Mouse (Mus musculus) neural tube, embryonic 12.5 days (tissue): ENCODE data around the gene Babam2. TPM values are rescaled to one million over a fixed set of nuclear protein-coding genes. Genes with fewer than 3 reads are reported as not detected.

ENCODE experiments used
- ATAC-seq: fragments of 200-750 bp; cut with Nextera tagmentation; 2 replicates; pipeline ENCODE4 v1.8.0; 2017; ENCODE audit warnings: low read depth, mild to moderate bottlenecking, moderate TSS enrichment, moderate library complexity; ENCODE audit not compliant: low FRiP score
- H3K27ac ChIP-seq: fragments of 300-500 bp; sonication (generic); 2 replicates; pipeline ENCODE4 v1.5.1; 2016
- H3K27me3 ChIP-seq: fragments of 300-500 bp; sonication (generic); replicated peaks from 2 replicates; pipeline ENCODE4 v1.6.1; 2016; ENCODE audit warnings: mild to moderate bottlenecking
- H3K36me3 ChIP-seq: fragments of 300-500 bp; sonication (generic); 2 replicates; pipeline ENCODE4 v1.6.1; 2016; ENCODE audit warnings: mild to moderate bottlenecking
- H3K4me1 ChIP-seq: fragments of 300-500 bp; sonication (generic); 2 replicates; pipeline ENCODE4 v1.6.1; 2016
- H3K4me2 ChIP-seq: fragments of 300-500 bp; sonication (generic); replicated peaks from 2 replicates; pipeline ENCODE4 v1.6.1; 2016; ENCODE audit warnings: mild to moderate bottlenecking
- H3K4me3 ChIP-seq: fragments of 300-500 bp; sonication (generic); 2 replicates; pipeline ENCODE4 v1.5.1; 2016
- H3K9ac ChIP-seq: fragments of 300-500 bp; sonication (generic); 2 replicates; pipeline ENCODE4 v1.6.1; 2016; ENCODE audit warnings: mild to moderate bottlenecking
- H3K9me3 ChIP-seq: fragments of 300-500 bp; sonication (generic); 2 replicates; pipeline ENCODE4 v1.6.1; 2016; ENCODE audit warnings: mild to moderate bottlenecking
- WGBS: fragments of 180-500 bp; shearing (Covaris S2); methylation state at CpG from one replicate; pipeline ENCODE4 v1.1.7; 2016; 5-methylcytosine and 5-hydroxymethylcytosine counted together
- polyA plus RNA-seq: library from polyadenylated mRNA; unstranded; fragments of >200 nt; fragmentation: Nextera tagmentation; extraction: Ambion mirVana; gene quantifications from 2 replicates; pipeline ENCODE4 v1.2.1, GENCODE M21; 2016

The Babam2 gene
- polyA plus RNA-seq, 1 experiment from 2014 or later, result 36.0 TPM

DNA sequence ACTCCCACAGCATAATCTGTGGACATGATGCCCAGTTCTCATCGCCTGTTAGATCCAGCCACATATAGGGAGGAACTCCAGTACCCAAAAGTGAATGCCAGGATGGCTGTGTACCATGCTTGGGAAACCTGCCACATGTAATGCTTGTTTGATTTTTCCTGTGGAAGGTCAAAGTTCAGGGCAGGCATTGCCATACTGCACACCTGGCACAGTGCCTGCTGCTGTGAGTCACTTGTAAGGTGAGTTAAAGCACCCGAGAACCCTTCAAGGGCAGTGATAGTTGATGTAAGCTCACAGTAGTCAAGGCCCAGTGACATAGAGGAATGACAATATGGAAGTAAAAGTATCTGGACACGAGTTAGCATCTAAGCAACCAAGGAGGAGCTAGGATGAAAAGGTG lies 126.2 kb downstream of the Babam2 start:
- WGBS, result 84% methylated on average over 3 of the region's 3 CpGs
- H3K9ac ChIP-seq, result no peak overlapping the region
- H3K36me3 ChIP-seq, result no peaks in the 10 kb centered on the region
- ATAC-seq, result no peak
- no peak overlapping the region for H3K4me2 ChIP-seq
- H3K9me3 ChIP-seq, result no peaks in the 10 kb centered on the region
- no peak overlapping the region for H3K4me3 ChIP-seq
- no peaks in the 10 kb centered on the region for H3K4me1 ChIP-seq
- no peaks in the 10 kb centered on the region for H3K27me3 ChIP-seq
- no peak overlapping the region for H3K27ac ChIP-seq

DNA sequence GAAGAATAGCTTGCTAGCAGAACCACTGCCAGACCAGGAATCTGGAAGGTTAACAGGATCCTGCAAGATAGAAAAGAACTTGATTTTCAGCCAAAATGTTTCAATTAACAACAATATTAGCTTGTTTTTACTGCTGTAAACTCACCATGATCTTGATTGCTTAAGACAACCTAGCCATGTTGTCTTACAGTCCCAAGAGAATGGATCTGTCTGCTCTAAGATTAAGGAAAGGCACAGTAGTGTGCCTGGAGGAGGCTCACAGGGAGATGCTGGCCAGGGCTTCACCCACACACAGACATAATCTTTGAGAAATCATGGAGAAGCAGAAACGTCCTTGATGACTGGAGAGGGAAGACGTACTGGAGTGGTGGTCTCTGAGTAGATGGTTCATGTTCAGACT lies 126.6 kb downstream of the Babam2 start:
- 88% methylated on average over 2 of the region's 2 CpGs for WGBS
- H3K4me1 ChIP-seq, result no peaks in the 10 kb centered on the region
- H3K9me3 ChIP-seq, result no peaks in the 10 kb centered on the region
- H3K4me3 ChIP-seq, result no peak overlapping the region
- no peak overlapping the region for H3K4me2 ChIP-seq
- ATAC-seq, result no peak
- no peaks in the 10 kb centered on the region for H3K27me3 ChIP-seq
- no peak overlapping the region for H3K9ac ChIP-seq
- H3K36me3 ChIP-seq, result no peaks in the 10 kb centered on the region
- H3K27ac ChIP-seq, result no peak overlapping the region

DNA sequence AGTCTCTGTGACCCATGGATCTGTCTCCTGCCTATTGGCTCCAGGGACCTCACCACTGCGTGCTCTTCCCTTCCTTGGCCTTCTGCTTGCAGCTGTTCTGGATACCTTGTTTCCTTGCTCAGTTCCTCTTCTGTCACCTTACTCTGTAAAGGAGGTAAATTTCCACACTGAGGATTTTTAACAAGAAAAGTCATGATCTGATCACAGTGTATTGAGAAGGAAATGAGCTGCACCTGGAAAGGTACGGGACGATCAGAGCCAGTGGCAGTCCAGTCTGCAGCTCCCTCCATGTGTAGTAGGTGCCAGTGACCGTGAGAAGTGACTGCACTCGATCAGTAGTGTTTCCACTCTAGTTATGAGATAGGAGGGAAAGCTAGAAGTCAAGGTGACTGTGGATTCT lies 129.8 kb downstream of the Babam2 start:
- Histone ChIP-seq H3K9me3 (no peaks in the 10 kb centered on the region), H3K4me1 (no peaks in the 10 kb centered on the region), H3K27me3 (no peaks in the 10 kb centered on the region), H3K4me2 (no peak overlapping the region), H3K9ac (no peak overlapping the region), H3K4me3 (no peak overlapping the region), H3K27ac (no peak overlapping the region), H3K36me3 (no peaks in the 10 kb centered on the region)
- no peak for ATAC-seq
- 87% methylated on average over 5 of the region's 5 CpGs for WGBS

DNA sequence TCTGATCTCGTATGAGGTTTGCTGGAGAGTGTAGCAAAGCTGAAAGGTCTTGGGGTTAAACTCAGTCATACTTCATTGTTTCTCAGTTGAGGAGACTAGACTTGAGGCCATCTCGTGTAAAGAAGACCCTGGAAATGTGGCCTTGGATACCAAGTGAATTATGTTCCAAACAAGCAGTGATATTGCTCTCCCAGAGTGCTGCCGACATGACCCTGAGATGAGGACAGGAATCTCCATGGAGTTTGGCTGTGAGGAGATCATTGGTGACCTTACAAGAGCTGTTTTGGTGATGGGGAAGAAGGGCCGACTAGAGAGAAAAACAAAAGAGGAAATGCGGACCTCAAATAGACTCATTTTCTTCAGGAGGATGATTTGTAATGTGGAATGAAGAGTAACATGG lies 130.4 kb downstream of the Babam2 start:
- no peak for ATAC-seq
- Histone ChIP-seq H3K4me2 (no peak overlapping the region), H3K27ac (no peak overlapping the region), H3K9me3 (no peaks in the 10 kb centered on the region), H3K9ac (no peak overlapping the region), H3K4me3 (no peak overlapping the region), H3K36me3 (no peaks in the 10 kb centered on the region), H3K27me3 (no peaks in the 10 kb centered on the region), H3K4me1 (no peaks in the 10 kb centered on the region)
- WGBS, result 88% methylated on average over 5 of the region's 5 CpGs

DNA sequence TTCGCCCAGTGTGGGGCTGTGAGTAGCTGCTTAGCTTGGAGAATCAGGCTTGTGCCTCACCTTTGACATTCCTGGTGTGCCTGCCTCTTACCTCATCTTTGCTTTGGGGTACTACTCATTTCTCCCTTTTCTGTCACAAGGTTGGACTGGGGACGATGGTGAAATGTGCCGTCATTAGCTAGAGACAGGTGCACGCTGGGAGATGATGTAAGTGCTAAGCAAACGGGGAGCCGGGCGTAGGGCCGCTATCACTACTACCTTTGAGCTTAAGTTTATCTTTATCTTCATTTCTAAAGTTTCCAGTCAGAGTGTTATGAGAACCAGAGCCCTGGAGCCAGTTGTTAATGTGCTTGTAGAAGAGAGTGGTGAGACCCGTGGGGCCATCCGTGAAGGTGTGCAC lies 131.3 kb downstream of the Babam2 start:
- Histone ChIP-seq H3K4me2 (no peak overlapping the region), H3K36me3 (no peaks in the 10 kb centered on the region), H3K9me3 (no peaks in the 10 kb centered on the region), H3K4me1 (no peaks in the 10 kb centered on the region), H3K27me3 (no peaks in the 10 kb centered on the region), H3K4me3 (no peak overlapping the region), H3K9ac (no peak overlapping the region), H3K27ac (no peak overlapping the region)
- ATAC-seq, result no peak
- WGBS, result 95% methylated on average over 10 of the region's 10 CpGs

DNA sequence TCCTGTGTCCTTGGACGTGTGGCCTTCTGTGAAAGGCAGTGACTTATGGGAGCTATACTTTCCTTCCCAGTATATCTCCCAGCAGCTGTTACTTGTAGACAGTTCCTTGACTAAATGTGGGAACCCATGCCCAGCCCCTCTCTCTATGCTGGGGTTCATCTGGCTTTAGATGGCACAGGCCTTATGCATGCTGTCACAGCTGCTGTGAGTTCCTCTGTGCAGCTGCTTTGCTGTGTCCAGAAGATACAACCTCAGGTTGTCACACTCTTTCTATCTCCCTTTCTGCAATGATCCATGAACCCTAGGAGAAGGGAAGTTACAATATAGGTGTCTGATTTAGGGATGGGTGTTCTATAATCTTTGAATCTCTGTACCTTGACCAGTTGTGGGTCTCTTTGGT lies 132.1 kb downstream of the Babam2 start:
- Histone ChIP-seq H3K27me3 (no peaks in the 10 kb centered on the region), H3K4me2 (no peak overlapping the region), H3K27ac (no peak overlapping the region), H3K4me3 (no peak overlapping the region), H3K9me3 (0 out of 2 replicates have a peak, but pooled peaks cover 5% of the 10 kb centered on the region), H3K9ac (no peak overlapping the region), H3K36me3 (no peaks in the 10 kb centered on the region), H3K4me1 (no peaks in the 10 kb centered on the region)
- no peak for ATAC-seq
- WGBS, result 71% methylated on average over 1 of the region's 1 CpGs

DNA sequence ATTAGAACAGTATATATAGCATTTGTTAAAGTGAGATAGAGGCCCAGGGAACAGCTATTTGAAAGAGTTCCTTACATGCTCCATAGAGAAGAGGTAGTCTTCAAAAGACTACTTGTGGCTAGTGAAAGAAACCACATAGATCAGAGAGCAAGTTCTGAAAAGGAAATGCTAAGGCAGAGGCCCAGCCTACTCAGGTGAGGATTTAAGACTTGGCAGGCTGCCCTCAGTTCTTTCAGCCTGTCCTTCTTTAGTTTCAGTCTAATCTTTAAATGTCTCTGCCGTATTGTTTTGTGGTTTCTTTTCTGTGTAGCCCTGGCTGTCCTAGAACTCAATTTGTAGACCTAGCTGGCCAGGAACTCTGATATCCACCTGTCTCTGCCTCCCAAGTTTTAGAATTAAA lies 134.1 kb downstream of the Babam2 start:
- no peak for ATAC-seq
- 86% methylated on average over 1 of the region's 1 CpGs for WGBS

DNA sequence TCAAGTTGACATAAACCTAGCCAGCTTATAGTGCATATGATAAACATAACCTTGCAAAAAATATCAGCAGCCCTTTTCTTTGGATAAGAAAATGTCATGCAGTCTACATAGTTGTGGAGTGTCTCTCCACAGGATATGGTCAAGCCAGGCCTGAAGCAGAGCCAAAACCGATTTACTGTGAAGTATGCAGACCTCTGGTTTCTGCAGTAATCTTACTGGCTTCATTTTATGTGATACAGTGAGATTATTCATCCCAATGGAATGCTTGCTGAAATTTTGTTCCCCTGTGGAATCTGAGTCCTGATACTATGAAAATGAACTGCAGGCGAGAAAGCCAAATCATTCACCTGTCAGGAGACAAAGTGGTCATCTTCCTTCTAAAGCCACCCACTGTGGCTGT lies 138.2 kb downstream of the Babam2 start:
- H3K27me3 ChIP-seq, result no peaks in the 10 kb centered on the region
- WGBS, result 89% methylated on average over 2 of the region's 2 CpGs
- H3K36me3 ChIP-seq, result no peaks in the 10 kb centered on the region
- H3K4me1 ChIP-seq, result no peaks in the 10 kb centered on the region
- no peak overlapping the region for H3K4me2 ChIP-seq
- ATAC-seq, result no peak
- H3K9ac ChIP-seq, result no peak overlapping the region
- H3K27ac ChIP-seq, result no peak overlapping the region
- H3K9me3 ChIP-seq, result peaks cover 13% of the 10 kb centered on the region; the same call in 1 of the 2 replicates
- no peak overlapping the region for H3K4me3 ChIP-seq

More for the DNA sequence above, 134.1 kb downstream of the Babam2 start:
- no peak overlapping the region for H3K4me2 ChIP-seq
- peaks cover 13% of the 10 kb centered on the region; the same call in 1 of the 2 replicates for H3K9me3 ChIP-seq
- H3K27ac ChIP-seq, result no peak overlapping the region
- H3K4me1 ChIP-seq, result no peaks in the 10 kb centered on the region
- H3K9ac ChIP-seq, result no peak overlapping the region
- no peaks in the 10 kb centered on the region for H3K36me3 ChIP-seq
- H3K27me3 ChIP-seq, result no peaks in the 10 kb centered on the region
- H3K4me3 ChIP-seq, result no peak overlapping the region

DNA sequence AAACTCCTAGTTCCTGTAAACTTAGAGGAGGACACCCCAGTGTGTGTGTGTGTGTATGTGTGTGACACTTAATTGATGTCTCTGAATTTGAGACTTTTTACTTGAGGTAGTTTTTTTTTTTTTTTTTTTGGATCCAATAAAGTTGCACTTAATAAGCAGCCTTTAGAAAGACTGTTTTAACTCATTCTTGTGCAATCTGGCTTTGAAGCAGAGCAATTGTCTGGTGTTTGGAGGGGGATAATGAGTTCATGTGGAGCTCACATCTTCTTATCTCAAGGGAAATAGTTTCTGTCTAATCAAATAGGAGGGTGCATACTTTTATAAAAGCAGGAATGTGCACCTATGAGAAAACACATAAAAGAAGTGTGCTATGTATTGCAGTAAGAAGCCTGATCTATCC lies 142.5 kb downstream of the Babam2 start:
- H3K27me3 ChIP-seq, result no peaks in the 10 kb centered on the region
- no peak overlapping the region for H3K4me3 ChIP-seq
- no peaks in the 10 kb centered on the region for H3K36me3 ChIP-seq
- no peak overlapping the region for H3K9ac ChIP-seq
- H3K27ac ChIP-seq, result no peak overlapping the region
- H3K9me3 ChIP-seq, result peaks cover 4% of the 10 kb centered on the region; the same call in 1 of the 2 replicates
- ATAC-seq, result no peak
- H3K4me1 ChIP-seq, result no peaks in the 10 kb centered on the region
- no peak overlapping the region for H3K4me2 ChIP-seq

DNA sequence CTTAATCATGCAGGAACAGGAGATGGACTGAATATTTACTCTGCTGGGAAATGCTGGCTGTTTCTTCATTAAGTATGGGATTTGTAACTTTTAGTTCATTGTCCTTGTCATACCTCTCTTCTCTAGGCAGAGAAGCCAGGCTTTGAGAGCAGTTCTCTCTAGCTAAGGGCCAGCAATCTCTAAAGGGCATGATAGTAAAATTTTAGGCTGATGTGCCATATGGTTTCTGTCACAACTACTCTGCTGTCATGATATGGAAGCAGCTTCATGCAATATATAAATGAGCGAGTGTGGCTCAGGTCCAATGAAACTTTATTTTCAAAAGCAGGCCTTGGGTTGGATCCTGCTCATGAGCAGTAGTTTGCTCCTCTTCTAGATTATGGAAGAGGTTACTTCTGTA lies 142.9 kb downstream of the Babam2 start:
- no peak overlapping the region for H3K9ac ChIP-seq
- 92% methylated on average over 1 of the region's 1 CpGs for WGBS
- no peak overlapping the region for H3K4me2 ChIP-seq
- no peaks in the 10 kb centered on the region for H3K4me1 ChIP-seq
- no peaks in the 10 kb centered on the region for H3K27me3 ChIP-seq
- H3K36me3 ChIP-seq, result no peaks in the 10 kb centered on the region
- ATAC-seq, result no peak
- no peak overlapping the region for H3K27ac ChIP-seq
- 0 out of 2 replicates have a peak, but pooled peaks cover under 1% of the 10 kb centered on the region for H3K9me3 ChIP-seq
- no peak overlapping the region for H3K4me3 ChIP-seq

DNA sequence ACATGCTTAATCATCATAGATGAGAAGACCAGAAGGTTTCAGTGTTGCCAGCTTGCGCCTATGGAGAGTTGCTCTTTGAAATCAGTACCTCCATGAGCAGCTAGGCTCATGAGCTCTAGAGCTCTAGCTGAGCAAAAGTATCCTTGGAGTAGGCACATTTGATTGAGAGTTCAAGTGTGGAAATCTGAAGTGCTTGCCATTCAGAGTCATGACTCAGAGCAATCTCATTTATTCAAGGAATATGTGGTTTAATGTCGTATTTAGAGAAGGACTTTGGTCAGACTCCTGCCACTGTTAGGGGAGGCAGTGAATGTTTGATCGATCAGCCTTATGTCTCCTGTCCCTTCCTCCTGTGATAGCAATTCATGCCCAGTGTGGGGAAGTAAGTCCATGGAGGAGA lies 147.4 kb downstream of the Babam2 start:
- H3K27me3 ChIP-seq, result no peaks in the 10 kb centered on the region
- no peaks in the 10 kb centered on the region for H3K4me1 ChIP-seq
- H3K4me3 ChIP-seq, result no peak overlapping the region
- no peak overlapping the region for H3K4me2 ChIP-seq
- H3K9me3 ChIP-seq, result no peaks in the 10 kb centered on the region
- no peak for ATAC-seq
- WGBS, result 94% methylated on average over 3 of the region's 3 CpGs
- H3K9ac ChIP-seq, result no peak overlapping the region
- no peak overlapping the region for H3K27ac ChIP-seq
- no peaks in the 10 kb centered on the region for H3K36me3 ChIP-seq

DNA sequence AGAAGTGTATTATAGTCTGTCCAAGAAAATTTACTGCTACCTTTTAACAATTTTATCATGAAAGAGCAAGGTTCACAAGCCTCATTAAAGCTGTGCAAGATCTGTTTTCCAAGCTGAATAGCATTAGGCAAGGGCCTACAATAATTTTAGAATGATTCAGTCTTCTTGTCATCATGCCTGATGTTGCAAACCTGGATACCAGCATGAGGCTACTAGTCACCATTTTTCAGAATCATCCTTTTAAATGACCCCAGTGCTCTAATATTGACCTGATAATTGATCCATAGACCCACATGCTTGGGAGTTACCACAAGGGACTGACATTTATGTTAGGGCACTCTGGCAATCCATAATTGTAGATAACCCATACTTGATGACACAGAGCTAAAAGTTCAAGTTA lies 149.5 kb downstream of the Babam2 start:
- ATAC-seq, result no peak
- H3K27me3 ChIP-seq, result no peaks in the 10 kb centered on the region
- H3K27ac ChIP-seq, result no peak overlapping the region
- H3K4me2 ChIP-seq, result no peak overlapping the region
- no peaks in the 10 kb centered on the region for H3K36me3 ChIP-seq
- no peaks in the 10 kb centered on the region for H3K4me1 ChIP-seq
- no peak overlapping the region for H3K9ac ChIP-seq
- H3K4me3 ChIP-seq, result no peak overlapping the region
- no peaks in the 10 kb centered on the region for H3K9me3 ChIP-seq

DNA sequence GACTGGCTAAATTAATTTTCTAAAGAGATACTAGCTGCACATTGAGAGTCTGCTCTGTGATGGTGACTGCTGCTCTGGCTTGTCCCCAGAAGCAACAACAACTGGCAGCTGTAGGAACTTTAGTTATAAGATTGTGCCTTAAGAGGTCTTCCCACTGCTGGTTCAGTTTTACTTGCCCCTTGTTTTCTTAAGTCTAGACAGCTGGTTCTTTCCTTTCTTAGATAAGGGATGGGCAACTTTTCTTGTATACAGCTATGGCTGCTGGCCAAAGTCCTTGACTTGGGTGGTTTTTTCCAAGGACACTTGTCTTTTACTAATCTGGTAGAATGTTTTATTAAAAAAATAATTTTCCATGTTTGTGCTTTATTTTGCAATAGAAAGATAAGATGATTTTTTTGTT lies 151.5 kb downstream of the Babam2 start:
- Histone ChIP-seq H3K27ac (no peak overlapping the region), H3K36me3 (no peaks in the 10 kb centered on the region), H3K4me3 (no peak overlapping the region), H3K27me3 (no peaks in the 10 kb centered on the region), H3K4me2 (no peak overlapping the region), H3K9ac (no peak overlapping the region), H3K9me3 (no peaks in the 10 kb centered on the region), H3K4me1 (no peaks in the 10 kb centered on the region)
- no peak for ATAC-seq

DNA sequence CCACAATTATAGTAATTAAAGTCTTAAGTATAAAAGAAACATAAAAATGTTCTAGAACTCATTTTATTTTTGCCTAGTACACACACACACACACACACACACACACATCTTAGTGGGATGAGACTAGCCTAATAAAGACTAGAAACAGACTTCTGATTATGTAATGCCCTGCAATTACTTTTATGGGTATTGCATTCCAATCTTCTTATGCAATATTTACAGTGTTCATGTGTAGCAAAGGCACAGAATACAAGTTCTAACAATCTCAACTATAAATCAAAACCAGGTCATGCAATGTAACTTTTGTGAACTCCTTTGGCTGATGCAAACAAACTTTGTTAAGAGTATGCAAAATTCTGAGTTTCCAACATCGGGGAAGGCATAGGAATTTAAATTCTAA lies 155.3 kb downstream of the Babam2 start:
- ATAC-seq, result no peak
- no peak overlapping the region for H3K4me2 ChIP-seq
- no peaks in the 10 kb centered on the region for H3K36me3 ChIP-seq
- H3K27ac ChIP-seq, result no peak overlapping the region
- H3K4me1 ChIP-seq, result no peaks in the 10 kb centered on the region
- H3K9me3 ChIP-seq, result no peaks in the 10 kb centered on the region
- no peak overlapping the region for H3K4me3 ChIP-seq
- no peaks in the 10 kb centered on the region for H3K27me3 ChIP-seq
- 92% methylated on average over 1 of the region's 1 CpGs for WGBS
- no peak overlapping the region for H3K9ac ChIP-seq
